ENCODE assay signal across 15 mouse cellular contexts in the genomic region with DNA sequence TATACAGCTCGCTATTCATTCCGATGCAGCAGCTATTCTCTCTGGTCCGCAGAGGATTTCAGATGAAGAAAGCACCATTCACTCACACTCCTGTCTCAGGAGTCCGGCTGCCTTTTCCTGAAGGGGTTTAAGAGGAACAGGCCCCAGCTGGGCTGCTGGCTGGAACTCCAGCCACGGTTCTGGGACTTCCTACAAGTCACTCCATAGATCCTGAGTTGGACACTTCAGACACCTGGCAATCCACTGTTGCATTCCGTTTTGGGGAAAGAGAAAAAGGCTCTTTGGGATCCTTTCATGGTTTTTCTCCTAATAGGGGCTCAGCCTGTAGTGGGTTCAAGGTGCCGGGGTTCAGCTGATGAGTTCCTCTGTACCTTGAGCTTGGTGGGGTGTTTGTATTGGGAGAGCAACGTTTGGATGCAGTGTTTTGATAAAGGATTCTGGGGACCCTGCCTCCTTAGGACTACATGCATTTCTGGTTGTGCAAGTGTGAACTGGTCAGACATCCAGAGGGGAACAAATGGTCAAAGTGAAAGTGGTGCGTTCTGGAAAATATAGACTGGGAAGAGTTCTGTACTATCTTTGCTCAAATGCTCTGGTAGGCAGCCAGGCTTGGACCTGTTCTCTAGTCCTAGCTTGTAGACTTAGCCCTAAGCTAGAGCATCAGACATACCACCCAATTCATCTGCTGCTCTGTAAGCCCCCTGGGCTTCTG. TPM values are rescaled to one million over a fixed set of nuclear protein-coding genes. Genes with fewer than 3 reads are reported as not detected.
DNase-seq lines count a peak whose midpoint lies in the region; ATAC-seq and TF ChIP-seq lines count a peak whose summit lies in the region.
"Had no signal": no experiment of that assay in that cellular context is flagged by ENCODE, and none has a peak within 500 bp of the region (broad histone marks: within the 10 kb centered on the region; RNA-seq: fewer than 3 reads in every experiment).

No protein-coding gene starts in this region.

- no peaks in the 10 kb centered on the region for H3K9me3 ChIP-seq in intestine, postnatal 0 days (ENCODE audit: control insufficient read depth)
- no peaks in the 10 kb centered on the region for H3K9me3 ChIP-seq in intestine, embryonic 15.5 days
- no peaks in the 10 kb centered on the region for H3K9me3 ChIP-seq in neural tube, embryonic 15.5 days (replicated peaks)
- H3K9me3 ChIP-seq in neural tube, embryonic 11.5 days (ENCODE audit: control insufficient read depth, low read length): no peaks in the 10 kb centered on the region
- H3K9me3 ChIP-seq: heart, embryonic 12.5 days; hindbrain, embryonic 13.5 days had no signal

- WGBS in intestine, postnatal 0 days: 5% methylated on average over 9 of the region's 9 CpGs
- WGBS in intestine, embryonic 15.5 days: 7% methylated on average over 9 of the region's 9 CpGs
- 3% methylated on average over 9 of the region's 9 CpGs for WGBS in neural tube, embryonic 15.5 days
- under 1% methylated on average over 9 of the region's 9 CpGs for WGBS in neural tube, embryonic 11.5 days
- WGBS in lung, adult 2 months: 11% methylated on average over 9 of the region's 9 CpGs

- no peak for ATAC-seq in intestine, postnatal 0 days
- ATAC-seq in intestine, embryonic 15.5 days: no peak
- ATAC-seq in neural tube, embryonic 15.5 days (ENCODE audit: low FRiP score): no peak
- no peak for ATAC-seq in neural tube, embryonic 11.5 days (ENCODE audit: insufficient read depth, low FRiP score, low TSS enrichment)

- no peak overlapping the region for H3K4me2 ChIP-seq in intestine, postnatal 0 days (replicated peaks; ENCODE audit: low read depth)
- H3K4me2 ChIP-seq in intestine, embryonic 15.5 days (replicated peaks): no peak overlapping the region
- no peak overlapping the region for H3K4me2 ChIP-seq in neural tube, embryonic 15.5 days
- no peak overlapping the region for H3K4me2 ChIP-seq in neural tube, embryonic 11.5 days (ENCODE audit: low read depth)
- H3K4me2 ChIP-seq: hindbrain, embryonic 13.5 days had no signal

- no peak overlapping the region for H3K27ac ChIP-seq in intestine, postnatal 0 days (ENCODE audit: low read depth, low read length)
- H3K27ac ChIP-seq in intestine, embryonic 15.5 days: no peak overlapping the region
- no peak overlapping the region for H3K27ac ChIP-seq in neural tube, embryonic 15.5 days (replicated peaks)
- no peak overlapping the region for H3K27ac ChIP-seq in embryonic fibroblast, embryonic 13.5 days (ENCODE audit: insufficient read depth, low read length)
- H3K27ac ChIP-seq in neural tube, embryonic 11.5 days (ENCODE audit: low read depth, low read length): no peak overlapping the region
- H3K27ac ChIP-seq: hindbrain, embryonic 13.5 days; liver, embryonic 14.5 days had no signal

- TF ChIP-seq POLR2A in embryonic fibroblast, embryonic 13.5 days (IDR thresholded peaks at IDR 0.05; ENCODE audit: low read depth, low read length): no peak
- TF ChIP-seq POLR2A in lung, adult 2 months (IDR thresholded peaks at IDR 0.05; ENCODE audit: borderline replicate concordance, extremely low read depth, low read depth, low read length): no peak

- no peaks in the 10 kb centered on the region for H3K36me3 ChIP-seq in intestine, postnatal 0 days (ENCODE audit: control insufficient read depth, insufficient read depth)
- H3K36me3 ChIP-seq in intestine, embryonic 15.5 days: no peaks in the 10 kb centered on the region
- no peaks in the 10 kb centered on the region for H3K36me3 ChIP-seq in neural tube, embryonic 15.5 days
- no peaks in the 10 kb centered on the region for H3K36me3 ChIP-seq in neural tube, embryonic 11.5 days (ENCODE audit: control insufficient read depth, insufficient read depth, low read length)
- H3K36me3 ChIP-seq: heart, embryonic 12.5 days; hindbrain, embryonic 13.5 days had no signal

- no peak for TF ChIP-seq CTCF in intestine, postnatal 0 days (IDR thresholded peaks at IDR 0.05; ENCODE audit: low read depth)
- no peak for TF ChIP-seq CTCF in embryonic fibroblast, embryonic 13.5 days (IDR thresholded peaks at IDR 0.05; ENCODE audit: borderline replicate concordance, insufficient read depth, low read length)
- TF ChIP-seq CTCF in lung, adult 2 months (IDR thresholded peaks at IDR 0.05; ENCODE audit: insufficient read depth, low read length): no peak

- H3K9ac ChIP-seq in intestine, postnatal 0 days (ENCODE audit: low read depth, low read length): no peak overlapping the region
- no peak overlapping the region for H3K9ac ChIP-seq in intestine, embryonic 15.5 days
- H3K9ac ChIP-seq in neural tube, embryonic 15.5 days (replicated peaks): no peak overlapping the region
- no peak overlapping the region for H3K9ac ChIP-seq in neural tube, embryonic 11.5 days (ENCODE audit: low read length)
- H3K9ac ChIP-seq: heart, embryonic 12.5 days; hindbrain, embryonic 13.5 days; liver, embryonic 14.5 days had no signal

- peaks cover 87% of the 10 kb centered on the region for H3K27me3 ChIP-seq in intestine, postnatal 0 days (replicated peaks; ENCODE audit: control insufficient read depth, insufficient read depth, low read length)
- peaks cover 86% of the 10 kb centered on the region for H3K27me3 ChIP-seq in intestine, embryonic 15.5 days (replicated peaks)
- peaks cover 82% of the 10 kb centered on the region for H3K27me3 ChIP-seq in neural tube, embryonic 15.5 days (replicated peaks)
- peaks cover 95% of the 10 kb centered on the region for H3K27me3 ChIP-seq in neural tube, embryonic 11.5 days (ENCODE audit: control insufficient read depth, insufficient read depth, low read length)

- peak overlapping the region; percentile 2; the same call in 1 of the 2 replicates for H3K4me3 ChIP-seq in intestine, postnatal 0 days (ENCODE audit: low read depth, low read length)
- no peak overlapping the region for H3K4me3 ChIP-seq in intestine, embryonic 15.5 days (replicated peaks)
- H3K4me3 ChIP-seq in neural tube, embryonic 15.5 days (replicated peaks): no peak overlapping the region
- peak overlapping the region; percentile 8; the same call in 1 of the 2 replicates for H3K4me3 ChIP-seq in embryonic fibroblast, embryonic 13.5 days (ENCODE audit: insufficient read depth, low read length)
- no peak overlapping the region for H3K4me3 ChIP-seq in neural tube, embryonic 11.5 days (ENCODE audit: low read depth, low read length)
- no peak overlapping the region for H3K4me3 ChIP-seq in lung, adult 2 months (replicated peaks; ENCODE audit: extremely low read depth, low read depth, low read length)
- H3K4me3 ChIP-seq: hindbrain, embryonic 13.5 days had no signal

- peak; percentile 70 for DNase-seq in neural tube, embryonic 10.5 days (ENCODE audit: extremely low spot score, low spot score)
- DNase-seq in neural tube, embryonic 11.5 days (ENCODE audit: low spot score): peak; percentile 53
- DNase-seq in cerebellum, postnatal 36 days: no peak
- DNase-seq in lung, adult 2 months: no peak
- DNase-seq: adrenal gland, postnatal 14 days; right cerebral cortex, postnatal 14 days; thymus, adult 2 months had no signal

- H3K4me1 ChIP-seq in intestine, postnatal 0 days (replicated peaks; ENCODE audit: control insufficient read depth, insufficient read depth, low read length): no peaks in the 10 kb centered on the region
- H3K4me1 ChIP-seq in intestine, embryonic 15.5 days (replicated peaks): peaks cover 13% of the 10 kb centered on the region
- peaks cover 11% of the 10 kb centered on the region for H3K4me1 ChIP-seq in neural tube, embryonic 15.5 days
- H3K4me1 ChIP-seq in embryonic fibroblast, embryonic 13.5 days (ENCODE audit: control insufficient read depth, insufficient read depth, low read length): no peaks in the 10 kb centered on the region; the same call in 1 of the 2 replicates
- H3K4me1 ChIP-seq in neural tube, embryonic 11.5 days (ENCODE audit: control insufficient read depth, insufficient read depth, low read length): peaks cover 8% of the 10 kb centered on the region
- peaks cover 3% of the 10 kb centered on the region; the same call in 1 of the 2 replicates for H3K4me1 ChIP-seq in lung, adult 2 months (ENCODE audit: control insufficient read depth, insufficient read depth, low read length)

RNA-seq across cellular contexts. Expression of a gene that starts 1.2 kb away (rescaled TPM):
- not detected in 2 replicates for polyA plus RNA-seq in intestine, postnatal 0 days (2015; fragmentation: Nextera tagmentation; extraction: Ambion mirVana)
- polyA plus RNA-seq in intestine, embryonic 15.5 days (2015; fragmentation: Nextera tagmentation; extraction: Ambion mirVana): 0.59 and 0.61 TPM in 2 replicates
- polyA plus RNA-seq in neural tube, embryonic 15.5 days (2015; fragmentation: Nextera tagmentation; extraction: Ambion mirVana): 0.08 and 0.26 TPM in 2 replicates
- polyA plus RNA-seq in embryonic fibroblast, embryonic 13.5 days (2011; ENCODE audit: insufficient read length, low read depth, missing spikeins): 3.3 and 5.0 TPM in 2 replicates
- polyA plus RNA-seq in neural tube, embryonic 11.5 days (2014; fragmentation: Nextera tagmentation; extraction: Ambion mirVana): 0.11 and 0.26 TPM in 2 replicates
- 0.22 TPM in 1 of 2 replicates, not detected in the other for polyA plus RNA-seq in lung, adult 2 months (2012; rRNA removed)
- polyA plus RNA-seq: heart, embryonic 12.5 days; hindbrain, embryonic 13.5 days; neural tube, embryonic 14.5 days; thymus, adult 2 months had no signal

RNA-seq across cellular contexts. Expression of a gene that starts 16.3 kb away (rescaled TPM):
- polyA plus RNA-seq in intestine, postnatal 0 days (2015; fragmentation: Nextera tagmentation; extraction: Ambion mirVana): 1.1 TPM in 1 of 2 replicates, not detected in the other
- 2.0 and 3.3 TPM in 2 replicates for polyA plus RNA-seq in intestine, embryonic 15.5 days (2015; fragmentation: Nextera tagmentation; extraction: Ambion mirVana)
- 4.3 and 9.6 TPM in 2 replicates for polyA plus RNA-seq in neural tube, embryonic 15.5 days (2015; fragmentation: Nextera tagmentation; extraction: Ambion mirVana)
- polyA plus RNA-seq in embryonic fibroblast, embryonic 13.5 days (2011; ENCODE audit: insufficient read length, low read depth, missing spikeins): 5.1 and 9.2 TPM in 2 replicates
- polyA plus RNA-seq in neural tube, embryonic 11.5 days (2014; fragmentation: Nextera tagmentation; extraction: Ambion mirVana): 6.0 and 6.7 TPM in 2 replicates
- not detected in 2 replicates for polyA plus RNA-seq in lung, adult 2 months (2012; rRNA removed)
- polyA plus RNA-seq: heart, embryonic 12.5 days; hindbrain, embryonic 13.5 days; liver, embryonic 14.5 days; thymus, adult 2 months had no signal

RNA-seq across cellular contexts. Expression of a gene that starts 21.3 kb away (rescaled TPM):
- polyA plus RNA-seq in intestine, postnatal 0 days (2015; fragmentation: Nextera tagmentation; extraction: Ambion mirVana): 0.17 and 7.8 TPM in 2 replicates
- polyA plus RNA-seq in intestine, embryonic 15.5 days (2015; fragmentation: Nextera tagmentation; extraction: Ambion mirVana): 11.4 and 20.2 TPM in 2 replicates
- 48.9 and 69.7 TPM in 2 replicates for polyA plus RNA-seq in neural tube, embryonic 15.5 days (2015; fragmentation: Nextera tagmentation; extraction: Ambion mirVana)
- polyA plus RNA-seq in embryonic fibroblast, embryonic 13.5 days (2011; ENCODE audit: insufficient read length, low read depth, missing spikeins): 12.1 and 18.2 TPM in 2 replicates
- polyA plus RNA-seq in neural tube, embryonic 11.5 days (2014; fragmentation: Nextera tagmentation; extraction: Ambion mirVana): 70.6 and 72.8 TPM in 2 replicates
- 0.23 TPM in 1 of 2 replicates, not detected in the other for polyA plus RNA-seq in lung, adult 2 months (2012; rRNA removed)
- polyA plus RNA-seq: thymus, adult 2 months had no signal

RNA-seq across cellular contexts. Expression of a gene that starts 31.0 kb away (rescaled TPM):
- polyA plus RNA-seq in intestine, postnatal 0 days (2015; fragmentation: Nextera tagmentation; extraction: Ambion mirVana): 1.1 and 3.0 TPM in 2 replicates
- 5.3 and 6.3 TPM in 2 replicates for polyA plus RNA-seq in intestine, embryonic 15.5 days (2015; fragmentation: Nextera tagmentation; extraction: Ambion mirVana)
- polyA plus RNA-seq in neural tube, embryonic 15.5 days (2015; fragmentation: Nextera tagmentation; extraction: Ambion mirVana): 64.3 and 77.5 TPM in 2 replicates
- 9.9 and 13.6 TPM in 2 replicates for polyA plus RNA-seq in embryonic fibroblast, embryonic 13.5 days (2011; ENCODE audit: insufficient read length, low read depth, missing spikeins)
- polyA plus RNA-seq in neural tube, embryonic 11.5 days (2014; fragmentation: Nextera tagmentation; extraction: Ambion mirVana): 98.8 and 105 TPM in 2 replicates
- 0.23 TPM in 1 of 2 replicates, not detected in the other for polyA plus RNA-seq in lung, adult 2 months (2012; rRNA removed)

RNA-seq across cellular contexts. Expression of a gene that starts 40.3 kb away (rescaled TPM):
- 5.6 and 6.2 TPM in 2 replicates for polyA plus RNA-seq in intestine, postnatal 0 days (2015; fragmentation: Nextera tagmentation; extraction: Ambion mirVana)
- polyA plus RNA-seq in intestine, embryonic 15.5 days (2015; fragmentation: Nextera tagmentation; extraction: Ambion mirVana): 7.5 and 9.4 TPM in 2 replicates
- polyA plus RNA-seq in neural tube, embryonic 15.5 days (2015; fragmentation: Nextera tagmentation; extraction: Ambion mirVana): 86.8 and 109 TPM in 2 replicates
- 15.8 and 21.6 TPM in 2 replicates for polyA plus RNA-seq in embryonic fibroblast, embryonic 13.5 days (2011; ENCODE audit: insufficient read length, low read depth, missing spikeins)
- 61.2 and 71.3 TPM in 2 replicates for polyA plus RNA-seq in neural tube, embryonic 11.5 days (2014; fragmentation: Nextera tagmentation; extraction: Ambion mirVana)
- 6.6 and 8.3 TPM in 2 replicates for polyA plus RNA-seq in lung, adult 2 months (2012; rRNA removed)
- polyA plus RNA-seq: heart, embryonic 12.5 days had no signal

Comparison
In these comparisons a context has a peak if more than half of its experiments do, and no peak if none do; other contexts are left out.
1. H3K4me3 ChIP-seq: peak in intestine, postnatal 0 days (single experiment) and embryonic fibroblast, embryonic 13.5 days (single experiment); none in intestine, embryonic 15.5 days (single experiment), neural tube, embryonic 15.5 days (single experiment), neural tube, embryonic 11.5 days (single experiment) and lung, adult 2 months (single experiment).
2. DNase-seq: peak in neural tube, embryonic 10.5 days (single experiment) and neural tube, embryonic 11.5 days (single experiment); none in cerebellum, postnatal 36 days (0 of 2) and lung, adult 2 months (single experiment).